Mouse (Mus musculus) heart, adult 2 months (tissue): Measurements from ENCODE around the gene Zfp990. TPM values are rescaled to one million over a fixed set of nuclear protein-coding genes. Genes with fewer than 3 reads are reported as not detected.
"Not testable (repeated sequence)": the region's sequence is repeated elsewhere in the genome, so short reads cannot be mapped to it uniquely, and the experiment has no call there.

Source experiments
- DNase-seq, 2 experiments: peaks; one replicate each; pipeline ENCODE4 v3.0.0; 2021
- H3K27ac ChIP-seq: fragments of 200-600 bp; 2 replicates; pipeline ENCODE4 v1.8.1; 2022
- H3K27me3 ChIP-seq: fragments of 200-500 bp; 2 replicates; pipeline ENCODE4 v1.6.1; 2012; ENCODE audit warnings: mild to moderate bottlenecking, low read length, inconsistent platforms, mixed read lengths; ENCODE audit not compliant: control insufficient read depth, insufficient read depth
- H3K36me3 ChIP-seq: fragments of 200-500 bp; 2 replicates; pipeline ENCODE4 v1.6.1; 2012; ENCODE audit warnings: low read length, inconsistent platforms; ENCODE audit not compliant: control insufficient read depth, insufficient read depth
- H3K4me1 ChIP-seq: fragments of 200-500 bp; 2 replicates; pipeline ENCODE4 v1.6.1; 2011; ENCODE audit warnings: low read length; ENCODE audit not compliant: control insufficient read depth, insufficient read depth
- H3K4me3 ChIP-seq: fragments of 200-600 bp; 2 replicates; pipeline ENCODE4 v1.8.1; 2022
- H3K79me2 ChIP-seq: fragments of 200-500 bp; replicated peaks from 2 replicates; pipeline ENCODE4 v1.6.1; 2012; ENCODE audit warnings: mild to moderate bottlenecking, inconsistent platforms, low read length, moderate library complexity, mixed read lengths; ENCODE audit not compliant: control insufficient read depth, insufficient read depth
- H3K9ac ChIP-seq: fragments of 200-500 bp; 2 replicates; pipeline ENCODE4 v1.6.1; 2012; ENCODE audit warnings: low read depth, mild to moderate bottlenecking, control low read depth, inconsistent platforms, low read length, mixed read lengths
- CTCF ChIP-seq: fragments of 200-600 bp; IDR thresholded peaks from 2 replicates; pipeline ENCODE4 v1.8.1; 2022; ENCODE audit warnings: antibody characterized with exemption, mild to moderate bottlenecking, moderate library complexity
- EP300 ChIP-seq: fragments of 200-500 bp; IDR thresholded peaks from 2 replicates; pipeline ENCODE4 v1.6.1; 2011; ENCODE audit warnings: low read depth, low read length, control low read depth; ENCODE audit not compliant: insufficient read depth
- POLR2A ChIP-seq: fragments of 200-500 bp; IDR thresholded peaks from 2 replicates; pipeline ENCODE4 v1.6.1; 2011; ENCODE audit warnings: mild to moderate bottlenecking, low read depth, low read length, control low read depth; ENCODE audit not compliant: insufficient read depth
- WGBS: fragments of 180-500 bp; shearing (Covaris S2); methylation state at CpG from one replicate; pipeline ENCODE4 v1.1.7; 2018; 5-methylcytosine and 5-hydroxymethylcytosine counted together
- intact Hi-C: fragments of 180-260 bp; cut with DNase I; formaldehyde crosslinking; loops from one replicate; pipeline ENCODE4 v1.15.1; 2025
- polyA plus RNA-seq: library from polyadenylated mRNA; depleted of rRNA; stranded (reverse); fragments of >200 nt; gene quantifications from 2 replicates; pipeline ENCODE4 v1.2.3, GENCODE M21; 2012
- total RNA-seq, 2 experiments: library from RNA; stranded (reverse); gene quantifications; 2 replicates each; pipeline ENCODE4 v1.2.3; 2021

The Zfp990 gene
- total and polyA plus RNA-seq, 3 experiments, result 0.10 to 0.36 (median 0.20) TPM

GRCm38 (mm10) chr4:145517391-145517790 lies 6.8 kb downstream of the Zfp990 start:
- not testable (repeated sequence) for DNase-seq

DNA sequence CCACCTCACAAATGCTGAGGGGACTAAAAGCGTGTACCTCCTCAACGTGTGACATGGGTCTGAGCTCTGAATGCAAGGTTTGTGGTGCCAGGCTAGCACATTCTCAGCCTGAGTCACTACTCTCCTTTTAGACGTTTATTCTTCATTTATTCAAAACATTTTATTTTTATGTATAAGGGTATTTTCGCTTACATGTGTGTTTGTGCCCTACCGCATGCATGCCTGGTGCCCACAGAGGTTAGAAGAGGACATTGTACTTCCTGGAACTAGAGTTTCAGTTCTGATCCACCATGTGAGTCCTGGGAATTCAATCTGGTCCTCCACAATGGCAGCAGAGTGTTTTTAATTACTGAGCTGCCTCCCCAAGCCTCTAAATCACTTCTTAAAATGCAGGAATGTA lies 33.3 kb downstream of the Zfp990 start:
- H3K9ac ChIP-seq, H3K4me1 ChIP-seq, H3K4me3 ChIP-seq, H3K27ac ChIP-seq, H3K36me3 ChIP-seq, H3K27me3 ChIP-seq, DNase-seq, H3K79me2 ChIP-seq, intact Hi-C loops: not testable (repeated sequence)
- WGBS, result 70% methylated on average over 5 of the region's 5 CpGs

More at GRCm38 (mm10) chr4:145517391-145517790, 6.8 kb downstream of the Zfp990 start:
- H3K79me2 ChIP-seq, H3K9ac ChIP-seq, H3K4me3 ChIP-seq, H3K36me3 ChIP-seq, H3K27ac ChIP-seq, H3K27me3 ChIP-seq, H3K4me1 ChIP-seq, intact Hi-C loops: not testable (repeated sequence)
- WGBS, result 57% methylated on average over 1 of the region's 1 CpGs

DNA sequence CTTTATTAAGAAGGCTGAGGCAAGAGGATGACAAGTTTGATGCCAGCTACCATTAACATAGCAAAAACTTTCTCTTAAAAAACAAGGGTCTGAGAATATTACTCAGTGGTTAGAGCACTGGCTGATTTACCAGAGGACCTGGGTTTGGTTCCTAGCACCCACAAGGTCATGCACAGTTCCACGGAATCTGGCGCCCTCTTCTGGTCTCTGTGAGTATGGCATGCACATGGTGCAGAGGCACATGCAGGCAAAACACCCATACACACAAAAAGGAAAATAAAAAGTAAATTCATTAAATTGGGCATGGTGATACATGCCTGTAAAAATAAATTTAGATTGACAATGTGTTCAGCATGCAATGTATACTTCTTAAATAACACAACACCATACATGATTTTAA lies 34.5 kb downstream of the Zfp990 start:
- H3K27ac ChIP-seq, intact Hi-C loops, H3K4me3 ChIP-seq, H3K79me2 ChIP-seq, H3K27me3 ChIP-seq, H3K36me3 ChIP-seq, H3K4me1 ChIP-seq, H3K9ac ChIP-seq, DNase-seq: not testable (repeated sequence)
- 14% methylated on average over 2 of the region's 2 CpGs for WGBS

DNA sequence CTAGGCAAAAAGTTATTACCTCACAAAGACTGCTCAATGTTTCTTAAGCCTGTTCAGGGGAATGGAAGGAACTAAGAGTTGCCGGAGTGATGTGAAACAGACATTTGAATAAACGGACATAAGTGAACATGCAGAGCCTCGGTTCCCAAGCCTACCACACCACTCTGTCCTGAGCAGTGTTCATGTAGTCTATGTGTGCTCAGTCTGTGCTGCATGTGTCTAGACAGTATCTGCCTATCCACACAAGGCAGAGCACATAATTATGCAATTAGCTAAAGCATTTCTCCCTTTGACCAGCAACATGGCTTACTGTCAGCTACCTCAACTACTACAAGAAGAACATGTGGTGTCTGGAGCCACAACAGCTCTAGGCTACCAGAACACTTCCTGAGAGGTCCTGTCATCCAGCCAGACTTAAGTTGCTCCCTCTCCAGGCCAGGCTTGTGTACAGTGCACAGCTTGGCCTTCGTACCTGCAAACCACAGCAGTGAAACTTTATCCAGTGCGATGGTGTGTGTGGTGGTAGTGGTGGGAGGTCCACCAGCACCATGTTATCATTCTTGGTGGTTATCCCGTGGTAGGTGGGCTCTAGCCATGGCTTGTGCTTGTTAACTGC lies 35.3 kb downstream of the Zfp990 start:
- H3K79me2 ChIP-seq, H3K4me3 ChIP-seq, H3K27me3 ChIP-seq, H3K9ac ChIP-seq, DNase-seq, H3K4me1 ChIP-seq, H3K27ac ChIP-seq, intact Hi-C loops, H3K36me3 ChIP-seq: not testable (repeated sequence)
- WGBS, result 63% methylated on average over 6 of the region's 6 CpGs

- H3K4me1 ChIP-seq, H3K36me3 ChIP-seq, H3K9ac ChIP-seq, H3K79me2 ChIP-seq, DNase-seq, H3K4me3 ChIP-seq, intact Hi-C loops, H3K27me3 ChIP-seq, H3K27ac ChIP-seq: not testable (repeated sequence)
- 85% methylated on average over 3 of the region's 3 CpGs for WGBS
These were observed 35.9 kb downstream of the Zfp990 start for GRCm38 (mm10) chr4:145546477-145546876.

- Histone ChIP-seq H3K27me3 (no peaks in the 10 kb centered on the region), H3K4me3 (no peak overlapping the region), H3K36me3 (no peaks in the 10 kb centered on the region), H3K9ac (no peak overlapping the region), H3K79me2 (no peaks in the 10 kb centered on the region), H3K4me1 (no peaks in the 10 kb centered on the region), H3K27ac (no peak overlapping the region)
- WGBS, result 50% methylated on average over 1 of the region's 1 CpGs
- TF ChIP-seq POLR2A, result no peak
- no peak for DNase-seq
- intact Hi-C loops, result loop anchor here (10.0 kb wide), 1 partner anchor 1568 kb away; no protein-coding TSS in a partner anchor
These were observed 46.1 kb downstream of the Zfp990 start for GRCm38 (mm10) chr4:145556680-145557079.

- 33% methylated on average over 3 of the region's 3 CpGs for WGBS
These were observed 49.0 kb downstream of the Zfp990 start for GRCm38 (mm10) chr4:145559505-145560099.

More at GRCm38 (mm10) chr4:145559505-145560099, 49.0 kb downstream of the Zfp990 start:
- no peaks in the 10 kb centered on the region for H3K79me2 ChIP-seq
- intact Hi-C loops, result loop anchor here (10.0 kb wide), 1 partner anchor 1565 kb away; no protein-coding TSS in a partner anchor
- H3K9ac ChIP-seq, result no peak overlapping the region
- H3K27ac ChIP-seq, result no peak overlapping the region
- no peaks in the 10 kb centered on the region for H3K36me3 ChIP-seq
- H3K4me1 ChIP-seq, result no peaks in the 10 kb centered on the region
- H3K4me3 ChIP-seq, result no peak overlapping the region
- TF ChIP-seq CTCF (no peak), EP300 (no peak), POLR2A (no peak)
- no peak for DNase-seq
- no peaks in the 10 kb centered on the region for H3K27me3 ChIP-seq
